Mouse (Mus musculus) heart, embryonic 13.5 days (tissue): ENCODE data around the gene Strbp. TPM values are rescaled to one million over a fixed set of nuclear protein-coding genes. Genes with fewer than 3 reads are reported as not detected.
"Not testable (repeated sequence)": the region's sequence is repeated elsewhere in the genome, so short reads cannot be mapped to it uniquely, and the experiment has no call there.

Experiments used
- ATAC-seq: fragments of 200-750 bp; cut with Nextera tagmentation; 2 replicates; pipeline ENCODE4 v1.8.0; 2017; ENCODE audit warnings: moderate TSS enrichment; ENCODE audit not compliant: insufficient number of reproducible peaks, low FRiP score, low TSS enrichment; ENCODE audit errors: extremely low read depth
- H3K27ac ChIP-seq: fragments of 300-500 bp; sonication (generic); replicated peaks from 2 replicates; pipeline ENCODE4 v1.5.1; 2015; ENCODE audit warnings: moderate library complexity, mild to moderate bottlenecking, inconsistent platforms
- H3K27me3 ChIP-seq: fragments of 300-500 bp; sonication (generic); replicated peaks from 2 replicates; pipeline ENCODE4 v1.6.1; 2015; ENCODE audit warnings: mild to moderate bottlenecking, inconsistent platforms
- H3K36me3 ChIP-seq: fragments of 300-500 bp; sonication (generic); 2 replicates; pipeline ENCODE4 v1.6.1; 2015; ENCODE audit warnings: mild to moderate bottlenecking, inconsistent platforms
- H3K4me1 ChIP-seq: fragments of 300-500 bp; sonication (generic); 2 replicates; pipeline ENCODE4 v1.6.1; 2015; ENCODE audit warnings: inconsistent platforms
- H3K4me2 ChIP-seq: fragments of 300-500 bp; sonication (generic); 2 replicates; pipeline ENCODE4 v1.6.1; 2015; ENCODE audit warnings: inconsistent platforms, mild to moderate bottlenecking, moderate library complexity
- H3K4me3 ChIP-seq: fragments of 300-500 bp; sonication (generic); 2 replicates; pipeline ENCODE4 v1.5.1; 2015; ENCODE audit warnings: moderate library complexity, mild to moderate bottlenecking, inconsistent platforms
- H3K9ac ChIP-seq: fragments of 300-500 bp; sonication (generic); 2 replicates; pipeline ENCODE4 v1.6.1; 2015; ENCODE audit warnings: inconsistent platforms, mild to moderate bottlenecking, moderate library complexity
- H3K9me3 ChIP-seq: fragments of 300-500 bp; sonication (generic); 2 replicates; pipeline ENCODE4 v1.6.1; 2016; ENCODE audit warnings: inconsistent platforms
- WGBS: fragments of 180-500 bp; shearing (Covaris S2); methylation state at CpG from one replicate; pipeline ENCODE4 v1.1.7; 2015; ENCODE audit warnings: mixed read lengths; 5-methylcytosine and 5-hydroxymethylcytosine counted together
- polyA plus RNA-seq: library from polyadenylated mRNA; unstranded; fragments of >200 nt; fragmentation: Nextera tagmentation; extraction: Ambion mirVana; gene quantifications from 2 replicates; pipeline ENCODE4 v1.2.1, GENCODE M21; 2015

Strbp gene
- polyA plus RNA-seq, 1 experiment from 2014 or later, result 20.4 TPM

DNA sequence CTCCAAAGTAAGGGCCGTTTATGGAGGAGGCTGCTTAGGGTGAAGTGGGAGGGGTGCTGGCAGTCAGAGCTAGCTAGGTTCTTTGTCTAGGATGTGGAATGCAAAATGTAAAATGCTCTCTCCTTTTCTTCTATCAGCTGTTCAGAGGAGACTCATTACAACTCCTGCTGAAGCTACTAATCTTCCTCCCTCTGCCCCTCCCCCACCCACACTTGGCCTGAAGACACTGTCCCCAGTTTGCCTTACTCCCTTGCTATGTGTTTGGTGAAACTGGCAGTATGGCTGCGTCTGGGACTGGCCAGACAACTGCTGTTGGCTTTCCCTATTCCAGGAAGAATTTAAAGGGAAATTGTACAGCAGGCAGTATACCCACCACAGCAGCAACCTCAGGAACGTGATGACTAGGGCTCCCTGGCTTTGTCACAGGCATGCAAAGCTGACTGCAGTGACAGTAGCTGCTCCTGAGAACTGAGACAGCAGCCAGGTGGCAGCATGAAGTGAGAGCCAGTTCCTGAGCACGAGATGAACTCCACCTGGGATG, 186.7 kb downstream of the Strbp start:
- 0 out of 2 replicates have a peak overlapping the region, but pooled peaks have one; percentile 3 for H3K9ac ChIP-seq
- peak overlapping the region; percentile 36 for H3K4me3 ChIP-seq
- 37% methylated on average over 4 of the region's 4 CpGs for WGBS
- H3K4me1 ChIP-seq, result peaks cover 25% of the 10 kb centered on the region
- H3K9me3 ChIP-seq, result no peaks in the 10 kb centered on the region
- no peak for ATAC-seq
- H3K27me3 ChIP-seq, result no peaks in the 10 kb centered on the region
- H3K4me2 ChIP-seq, result peak overlapping the region; percentile 58
- H3K27ac ChIP-seq, result peak overlapping the region; percentile 42
- peaks cover 30% of the 10 kb centered on the region for H3K36me3 ChIP-seq

GRCm38 (mm10) chr2:37516030-37516710, 187.5 kb downstream of the Strbp start, which contains the start of gene Gpr21:
TSS of gene Gpr21 (plus strand) at chr2:37516332.
- peak within 1 kb of the TSS; percentile 36 for H3K4me3 ChIP-seq
- no peaks in the 10 kb centered on the region for H3K9me3 ChIP-seq
- H3K27me3 ChIP-seq, result no peaks in the 10 kb centered on the region
- H3K9ac ChIP-seq, result peak within 1 kb of the TSS; percentile 59; the same call in 1 of the 2 replicates
- 28% methylated on average over 11 of the region's 11 CpGs for WGBS
- H3K36me3 ChIP-seq, result peaks cover 35% of the 10 kb centered on the region
- H3K4me1 ChIP-seq, result peaks cover 25% of the 10 kb centered on the region
- peak within 1 kb of the TSS; percentile 42 for H3K27ac ChIP-seq
- no peak for ATAC-seq
- H3K4me2 ChIP-seq, result peak within 1 kb of the TSS; percentile 58

DNA sequence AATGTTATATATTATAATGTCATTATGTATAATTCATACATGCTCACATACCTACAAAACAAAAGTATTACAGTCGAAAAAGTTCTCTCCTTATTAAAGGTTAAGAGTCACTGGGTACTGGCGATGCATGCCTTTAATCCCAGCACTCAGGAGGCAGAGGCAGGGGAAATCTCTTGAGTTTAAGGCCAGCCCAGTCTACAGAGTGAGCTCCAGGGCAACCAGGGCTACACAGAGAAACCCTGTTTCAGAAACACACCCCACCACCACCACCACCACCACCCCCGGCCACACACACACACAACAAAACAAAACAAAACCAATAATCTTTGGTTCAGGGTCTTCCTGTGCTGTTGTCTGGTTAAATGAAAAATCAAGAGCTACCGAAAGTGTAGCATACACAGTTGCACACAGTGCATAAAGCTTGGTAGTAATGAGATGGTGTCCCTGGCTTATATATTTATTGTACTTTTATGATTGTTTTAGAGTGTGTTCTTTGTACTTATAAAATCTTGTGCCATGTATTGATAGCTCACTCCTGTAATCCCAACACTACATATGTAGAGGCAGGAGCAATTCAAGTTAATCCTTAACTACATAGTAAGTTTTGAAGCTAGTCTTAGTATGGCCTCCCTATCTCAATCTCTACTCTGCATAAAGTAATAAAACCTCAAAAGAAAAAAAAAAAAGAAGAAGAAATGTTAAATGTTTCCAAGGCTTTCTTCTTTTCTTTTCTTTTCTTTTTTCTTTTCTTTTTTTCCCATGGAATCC, 192.3 kb downstream of the Strbp start:
- no peak overlapping the region for H3K4me2 ChIP-seq
- H3K4me1 ChIP-seq, result peaks cover 15% of the 10 kb centered on the region
- H3K9ac ChIP-seq, result no peak overlapping the region
- no peak overlapping the region for H3K4me3 ChIP-seq
- H3K27me3 ChIP-seq, result no peaks in the 10 kb centered on the region
- no peak for ATAC-seq
- 80% methylated on average over 4 of the region's 4 CpGs for WGBS
- H3K36me3 ChIP-seq, result peaks cover 50% of the 10 kb centered on the region
- H3K9me3 ChIP-seq, result no peaks in the 10 kb centered on the region
- H3K27ac ChIP-seq, result no peak overlapping the region

- not testable (repeated sequence) for H3K9me3 ChIP-seq, H3K27ac ChIP-seq, H3K27me3 ChIP-seq, H3K4me3 ChIP-seq, H3K9ac ChIP-seq, H3K4me1 ChIP-seq, H3K4me2 ChIP-seq, ATAC-seq
- 88% methylated on average over 2 of the region's 2 CpGs for WGBS
- peaks cover 52% of the 10 kb centered on the region for H3K36me3 ChIP-seq
These were observed 197.8 kb downstream of the Strbp start for GRCm38 (mm10) chr2:37505856-37506255.

GRCm38 (mm10) chr2:37497321-37497720, 206.3 kb downstream of the Strbp start:
- peaks cover 77% of the 10 kb centered on the region for H3K36me3 ChIP-seq
- H3K27me3 ChIP-seq, result no peaks in the 10 kb centered on the region
- no peaks in the 10 kb centered on the region for H3K9me3 ChIP-seq
- no peaks in the 10 kb centered on the region for H3K4me1 ChIP-seq
- 89% methylated on average over 4 of the region's 4 CpGs for WGBS
- no peak overlapping the region for H3K9ac ChIP-seq
- no peak overlapping the region for H3K27ac ChIP-seq
- H3K4me3 ChIP-seq, result no peak overlapping the region
- H3K4me2 ChIP-seq, result no peak overlapping the region
- ATAC-seq, result no peak

DNA sequence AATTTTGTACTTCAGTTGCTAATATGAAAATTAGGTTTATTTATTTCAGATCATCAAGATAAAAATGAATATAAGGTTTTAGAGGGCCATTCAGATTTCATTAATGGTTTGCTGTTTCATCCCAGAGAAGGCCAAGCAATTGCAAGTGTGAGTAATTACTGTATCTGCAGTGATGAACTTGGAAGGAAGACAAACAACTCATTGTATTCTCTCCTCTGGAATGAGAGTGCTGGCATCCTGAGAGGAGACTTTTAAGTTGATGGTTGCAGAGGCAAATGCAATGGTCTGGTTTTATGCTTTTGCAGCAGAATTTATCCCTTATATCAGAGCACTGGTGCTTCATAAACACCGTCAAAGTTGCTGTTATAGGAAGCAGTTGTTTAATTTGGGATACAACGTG, 214.7 kb downstream of the Strbp start:
- Histone ChIP-seq H3K36me3 (peaks cover 80% of the 10 kb centered on the region), H3K27ac (no peak overlapping the region), H3K4me2 (no peak overlapping the region), H3K4me1 (no peaks in the 10 kb centered on the region), H3K9ac (no peak overlapping the region), H3K4me3 (no peak overlapping the region), H3K9me3 (no peaks in the 10 kb centered on the region), H3K27me3 (no peaks in the 10 kb centered on the region)
- WGBS, result 85% methylated on average over 2 of the region's 2 CpGs
- no peak for ATAC-seq

DNA sequence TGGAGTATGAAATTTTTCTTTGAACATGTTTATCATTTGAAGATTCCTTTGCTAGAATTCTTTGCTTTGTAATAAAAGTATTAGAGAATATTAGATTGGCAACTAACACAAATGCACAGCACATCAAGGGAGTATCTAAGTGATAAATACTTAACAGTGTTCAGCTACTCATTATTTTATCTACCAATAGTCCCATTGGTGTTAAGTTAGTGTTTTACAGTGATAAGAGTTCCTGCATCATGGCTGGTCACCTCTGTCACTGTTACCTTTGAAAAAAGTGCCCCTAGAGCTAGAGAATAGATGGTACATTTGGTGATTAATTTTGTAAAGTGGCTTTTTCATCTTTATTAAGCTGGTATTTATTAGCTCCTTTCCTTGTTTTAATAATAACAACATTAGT, 217.3 kb downstream of the Strbp start:
- Histone ChIP-seq H3K9me3 (no peaks in the 10 kb centered on the region), H3K4me1 (no peaks in the 10 kb centered on the region), H3K27ac (no peak overlapping the region), H3K4me2 (no peak overlapping the region), H3K36me3 (peaks cover 76% of the 10 kb centered on the region), H3K4me3 (no peak overlapping the region), H3K27me3 (no peaks in the 10 kb centered on the region), H3K9ac (no peak overlapping the region)
- no peak for ATAC-seq

DNA sequence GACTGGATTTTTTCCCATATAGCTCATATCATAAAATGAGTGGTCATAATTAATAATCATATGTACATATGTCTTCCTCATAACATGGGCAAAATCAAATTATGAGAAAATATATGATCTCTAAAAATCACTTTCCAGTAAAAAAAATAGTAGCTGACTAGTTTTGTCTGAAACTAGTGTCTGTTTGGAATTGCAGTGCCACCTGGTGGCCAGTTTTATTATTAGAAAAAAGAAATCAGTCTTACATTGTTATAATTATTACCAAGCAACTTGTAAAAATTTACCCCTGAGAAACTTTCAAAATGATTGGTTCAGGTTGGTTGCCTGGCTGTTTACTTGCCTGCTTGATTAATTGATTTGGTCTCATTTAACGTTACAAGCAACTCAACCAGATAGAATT, 218.3 kb downstream of the Strbp start:
- Histone ChIP-seq H3K4me1 (no peaks in the 10 kb centered on the region), H3K9ac (no peak overlapping the region), H3K4me2 (no peak overlapping the region), H3K27me3 (no peaks in the 10 kb centered on the region), H3K36me3 (peaks cover 74% of the 10 kb centered on the region), H3K4me3 (no peak overlapping the region), H3K9me3 (no peaks in the 10 kb centered on the region), H3K27ac (no peak overlapping the region)
- WGBS, result 76% methylated on average over 1 of the region's 1 CpGs
- ATAC-seq, result no peak

DNA sequence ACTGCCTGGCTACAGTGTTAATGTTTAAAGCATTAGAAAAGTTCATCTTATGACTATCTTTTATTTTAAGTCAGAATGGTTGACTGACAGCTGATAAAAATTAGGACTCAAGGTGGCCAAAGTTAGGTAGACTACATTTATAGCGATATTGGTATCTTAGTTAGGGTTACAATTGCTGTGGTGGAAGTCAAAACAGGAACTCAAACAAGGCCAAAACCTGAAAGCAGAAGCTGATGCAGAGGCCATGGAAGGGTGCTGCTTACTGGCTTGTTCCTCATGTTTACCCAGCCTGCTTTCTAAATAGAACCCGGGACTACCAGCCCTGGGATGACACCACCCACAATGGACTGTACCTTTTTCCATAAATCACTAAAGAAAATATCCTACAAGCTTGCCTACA, 219.5 kb downstream of the Strbp start:
- Histone ChIP-seq H3K27ac (no peak overlapping the region), H3K4me2 (no peak overlapping the region), H3K27me3 (no peaks in the 10 kb centered on the region), H3K36me3 (peaks cover 69% of the 10 kb centered on the region), H3K9ac (no peak overlapping the region), H3K9me3 (no peaks in the 10 kb centered on the region), H3K4me1 (no peaks in the 10 kb centered on the region), H3K4me3 (no peak overlapping the region)
- 83% methylated on average over 2 of the region's 2 CpGs for WGBS
- ATAC-seq, result no peak

DNA sequence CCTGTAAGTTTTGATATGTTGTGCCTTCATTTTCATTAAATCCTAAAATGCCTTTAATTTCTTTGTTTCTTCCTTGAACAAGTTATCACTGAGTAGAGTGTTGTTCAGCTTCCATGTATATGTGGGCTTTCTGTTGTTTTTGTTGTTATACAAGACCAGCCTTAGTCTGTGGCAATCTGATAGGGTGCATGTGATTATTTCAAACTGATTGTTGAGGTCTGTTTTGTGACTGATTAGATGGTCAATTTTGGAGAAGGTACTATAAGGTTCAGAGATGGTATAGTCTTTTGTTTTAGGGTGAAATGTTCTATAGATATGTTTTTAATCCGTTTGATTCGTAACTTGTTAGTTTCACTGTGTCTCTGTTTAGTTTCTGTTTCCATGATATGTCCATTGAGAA, 223.6 kb downstream of the Strbp start:
- no peak for ATAC-seq
- WGBS, result 92% methylated on average over 2 of the region's 2 CpGs
- Histone ChIP-seq H3K9me3 (no peaks in the 10 kb centered on the region), H3K4me1 (no peaks in the 10 kb centered on the region; the same call in 1 of the 2 replicates), H3K27me3 (no peaks in the 10 kb centered on the region), H3K27ac (no peak overlapping the region), H3K9ac (no peak overlapping the region), H3K4me2 (no peak overlapping the region), H3K4me3 (no peak overlapping the region), H3K36me3 (peaks cover 81% of the 10 kb centered on the region)

DNA sequence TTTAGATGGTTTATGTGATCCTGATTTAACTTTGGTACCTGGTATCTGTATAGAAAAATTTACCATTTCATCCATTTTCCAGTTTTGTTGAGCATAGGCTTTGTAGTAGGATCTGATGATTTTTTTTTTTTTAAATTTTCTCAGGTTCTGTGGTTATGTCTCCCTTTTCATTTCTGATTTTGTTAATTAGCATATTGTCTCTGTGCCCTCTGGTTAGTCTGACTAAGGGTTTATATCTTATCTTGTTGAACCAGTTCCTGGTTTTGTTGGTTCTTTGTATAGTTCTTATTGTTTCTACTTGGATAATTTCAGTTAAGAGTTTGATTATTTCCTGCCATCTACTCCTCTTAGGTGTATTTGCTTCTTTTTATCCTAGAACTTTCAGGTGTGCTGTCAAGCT, 224.1 kb downstream of the Strbp start:
- Histone ChIP-seq H3K4me2 (no peak overlapping the region), H3K9ac (no peak overlapping the region), H3K36me3 (peaks cover 80% of the 10 kb centered on the region), H3K27me3 (no peaks in the 10 kb centered on the region), H3K4me3 (no peak overlapping the region), H3K9me3 (no peaks in the 10 kb centered on the region), H3K4me1 (no peaks in the 10 kb centered on the region; the same call in 1 of the 2 replicates), H3K27ac (no peak overlapping the region)
- no peak for ATAC-seq
